Mouse (Mus musculus): Measurements from ENCODE around the gene Anln. TPM values are rescaled to one million over a fixed set of nuclear protein-coding genes. Genes with fewer than 3 reads are reported as not detected.
A peak's percentile ranks its signal among the peaks of the same experiment; 100 is the strongest.
"Not testable (repeated sequence)": the region's sequence is repeated elsewhere in the genome, so short reads cannot be mapped to it uniquely, and the experiment has no call there.

Gene Anln
- polyA plus RNA-seq, 1 experiment = 1.8 TPM

DNA sequence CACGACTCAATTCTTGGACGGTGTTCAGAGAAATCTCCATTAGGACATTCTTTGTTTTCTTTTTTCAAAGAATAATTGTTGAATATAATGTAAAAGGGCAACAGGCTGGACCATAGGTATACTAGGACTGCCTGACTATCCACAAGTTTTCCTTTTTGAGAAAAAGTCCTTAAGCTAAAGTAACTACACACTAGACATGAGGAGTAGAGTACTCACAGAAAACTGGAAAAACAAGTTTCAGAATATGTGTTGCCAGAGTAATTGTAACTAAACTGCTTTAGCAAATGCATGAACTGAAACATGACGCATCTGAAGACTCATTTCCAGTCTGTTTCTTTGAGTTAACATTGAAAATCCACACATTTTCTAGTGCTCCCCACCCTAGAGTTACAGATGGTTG lies 16.4 kb upstream of the Anln start:
- Histone ChIP-seq H3K4me1 (ENCODE audit: control insufficient read depth, insufficient read depth, low read length) (no peaks in the 10 kb centered on the region), H3K4me3 (replicated peaks; ENCODE audit: extremely low read depth, low read depth, low read length) (no peak overlapping the region)
- no peak for DNase-seq
- 46% methylated on average over 3 of the region's 3 CpGs for WGBS
- no peak for TF ChIP-seq POLR2A (IDR thresholded peaks at IDR 0.05; ENCODE audit: borderline replicate concordance, extremely low read depth, low read depth, low read length)
- no peak for TF ChIP-seq CTCF (IDR thresholded peaks at IDR 0.05; ENCODE audit: insufficient read depth, low read length)

DNA sequence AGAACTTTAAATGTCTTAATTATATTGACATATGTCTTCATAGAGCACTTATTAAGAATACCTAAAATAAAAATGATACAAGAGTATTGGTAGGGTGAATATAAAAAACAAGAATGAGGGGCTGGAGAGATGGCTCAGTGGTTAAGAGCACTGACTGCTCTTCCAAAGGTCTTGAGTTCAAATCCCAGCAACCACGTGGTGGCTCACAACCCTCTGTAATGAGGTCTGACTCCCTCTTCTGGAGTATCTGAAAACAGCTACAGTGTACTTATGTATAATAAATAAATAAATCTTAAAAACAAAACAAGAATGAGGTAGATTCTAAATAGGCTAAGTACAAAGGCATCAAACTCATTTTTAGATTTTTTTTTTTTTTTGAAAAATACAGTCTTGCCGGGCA lies 14.5 kb upstream of the Anln start:
- 62% methylated on average over 2 of the region's 2 CpGs for WGBS
- not testable (repeated sequence) for DNase-seq; H3K4me3 ChIP-seq (replicated peaks; ENCODE audit: extremely low read depth, low read depth, low read length); H3K4me1 ChIP-seq (ENCODE audit: control insufficient read depth, insufficient read depth, low read length)

DNA sequence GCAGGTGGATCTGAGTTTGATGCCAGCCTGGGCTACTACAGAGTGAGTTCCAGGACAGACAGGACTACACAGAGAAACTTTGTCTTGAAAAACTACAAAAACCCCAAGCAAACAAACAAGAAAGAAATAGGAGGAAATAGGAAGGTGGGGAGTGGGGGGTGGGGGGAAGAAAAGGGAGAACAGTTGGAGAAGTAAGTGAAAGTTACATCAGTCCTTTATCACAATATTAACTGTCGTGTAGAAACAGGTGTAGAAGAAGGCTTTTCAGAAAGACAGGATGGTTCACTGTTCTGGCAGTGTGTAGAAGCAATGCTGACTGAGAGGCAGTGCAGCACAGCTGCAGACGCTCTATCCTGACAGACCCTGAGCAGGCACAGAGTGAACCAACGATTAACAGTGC lies 14.0 kb upstream of the Anln start:
- no peaks in the 10 kb centered on the region for H3K4me1 ChIP-seq (ENCODE audit: control insufficient read depth, insufficient read depth, low read length)
- TF ChIP-seq POLR2A (IDR thresholded peaks at IDR 0.05; ENCODE audit: borderline replicate concordance, extremely low read depth, low read depth, low read length) = no peak
- TF ChIP-seq CTCF (IDR thresholded peaks at IDR 0.05; ENCODE audit: insufficient read depth, low read length) = no peak
- H3K4me3 ChIP-seq (replicated peaks; ENCODE audit: extremely low read depth, low read depth, low read length) = no peak overlapping the region
- WGBS = 69% methylated on average over 3 of the region's 3 CpGs
- no peak for DNase-seq

DNA sequence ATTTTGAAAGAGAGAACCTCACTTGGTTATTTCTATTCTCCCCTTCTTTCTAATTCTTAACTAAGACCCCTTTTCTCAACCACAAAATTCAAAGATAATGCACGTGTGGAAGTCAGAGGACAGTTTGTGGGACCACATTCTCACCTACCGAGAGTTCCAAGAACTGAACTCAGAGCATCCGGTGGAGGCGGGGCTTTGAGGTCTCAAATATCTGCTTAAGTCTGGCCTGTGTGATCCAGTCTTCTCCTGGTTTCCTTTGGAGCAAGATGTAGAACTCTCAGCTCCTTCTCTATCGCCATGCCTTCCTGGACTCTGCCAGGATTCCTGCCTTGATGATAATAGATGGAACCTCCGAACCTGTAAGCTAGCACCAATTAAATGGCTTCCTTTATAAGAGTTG lies 13.0 kb upstream of the Anln start:
- TF ChIP-seq POLR2A (IDR thresholded peaks at IDR 0.05; ENCODE audit: borderline replicate concordance, extremely low read depth, low read depth, low read length) = no peak
- TF ChIP-seq CTCF (IDR thresholded peaks at IDR 0.05; ENCODE audit: insufficient read depth, low read length) = no peak
- WGBS = 84% methylated on average over 6 of the region's 6 CpGs
- no peak for DNase-seq
- Histone ChIP-seq H3K4me1 (ENCODE audit: control insufficient read depth, insufficient read depth, low read length) (no peaks in the 10 kb centered on the region), H3K4me3 (replicated peaks; ENCODE audit: extremely low read depth, low read depth, low read length) (no peak overlapping the region)

DNA sequence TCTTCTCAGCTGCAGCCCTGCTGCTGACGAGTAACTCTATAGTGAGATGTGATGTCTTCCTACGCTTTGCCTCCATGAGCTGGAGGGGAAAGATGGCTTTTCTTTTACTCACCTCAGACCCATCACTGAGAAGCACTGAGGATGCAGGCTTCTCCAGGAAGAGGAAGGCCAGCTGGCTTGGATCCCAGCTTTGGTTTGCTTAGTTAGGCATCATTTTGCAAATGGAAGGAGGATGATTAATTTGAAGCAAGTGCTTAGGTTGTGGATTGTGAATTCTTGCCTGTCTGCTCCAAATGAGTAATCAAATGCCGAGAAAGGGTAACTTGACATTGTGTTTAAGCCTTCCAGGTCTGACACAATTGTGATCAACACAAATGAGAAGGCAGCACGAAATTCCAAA lies 10.0 kb upstream of the Anln start:
- 48% methylated on average over 4 of the region's 4 CpGs for WGBS
- DNase-seq = no peak
- TF ChIP-seq CTCF (IDR thresholded peaks at IDR 0.05; ENCODE audit: insufficient read depth, low read length) = no peak
- TF ChIP-seq POLR2A (IDR thresholded peaks at IDR 0.05; ENCODE audit: borderline replicate concordance, extremely low read depth, low read depth, low read length) = no peak
- Histone ChIP-seq H3K4me3 (replicated peaks; ENCODE audit: extremely low read depth, low read depth, low read length) (no peak overlapping the region), H3K4me1 (ENCODE audit: control insufficient read depth, insufficient read depth, low read length) (no peaks in the 10 kb centered on the region)

DNA sequence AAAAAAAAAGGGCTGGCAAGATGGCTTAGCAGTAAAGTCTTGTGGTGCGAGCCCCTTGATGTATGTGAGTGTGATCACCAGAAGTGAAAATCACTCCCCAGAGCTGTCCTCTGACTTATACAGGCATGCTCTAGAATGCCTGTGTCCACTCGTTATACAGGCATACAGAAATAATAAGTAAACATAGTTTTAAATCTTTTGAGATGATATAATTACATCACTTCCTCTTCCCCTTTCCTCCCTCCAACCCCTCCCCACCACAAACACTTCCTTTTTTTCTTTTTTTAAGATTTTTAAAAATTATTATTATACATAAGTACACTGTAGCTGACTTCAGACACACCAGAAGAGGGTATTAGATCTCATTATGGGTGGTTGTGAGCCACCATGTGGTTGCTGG lies 5.7 kb upstream of the Anln start:
- DNase-seq = no peak
- WGBS = 70% methylated on average over 2 of the region's 2 CpGs
- TF ChIP-seq POLR2A (IDR thresholded peaks at IDR 0.05; ENCODE audit: borderline replicate concordance, extremely low read depth, low read depth, low read length) (no peak), CTCF (IDR thresholded peaks at IDR 0.05; ENCODE audit: insufficient read depth, low read length) (no peak)
- no peaks in the 10 kb centered on the region for H3K4me1 ChIP-seq (ENCODE audit: control insufficient read depth, insufficient read depth, low read length)
- no peak overlapping the region for H3K4me3 ChIP-seq (replicated peaks; ENCODE audit: extremely low read depth, low read depth, low read length)

DNA sequence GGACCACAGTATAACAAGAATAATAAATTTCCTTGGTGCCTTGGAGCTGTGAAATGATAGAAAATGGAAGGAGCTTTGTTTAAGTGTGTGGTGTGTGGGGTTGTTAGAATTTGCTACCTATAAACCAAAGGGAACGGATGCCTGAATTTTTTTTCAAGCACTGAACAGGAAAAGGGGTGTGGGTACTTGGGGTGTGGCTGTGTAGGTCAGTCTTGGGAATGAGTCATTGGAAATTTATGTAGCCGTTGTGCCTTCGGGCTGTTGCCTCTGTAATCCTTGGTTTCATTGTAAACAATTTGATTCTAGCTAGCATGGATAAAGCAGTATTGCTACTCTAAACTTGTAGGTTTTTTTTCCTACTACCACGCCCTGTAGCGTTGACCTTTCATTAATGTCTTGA lies 1.4 kb upstream of the Anln start:
- TF ChIP-seq CTCF (IDR thresholded peaks at IDR 0.05; ENCODE audit: insufficient read depth, low read length) = no peak
- no peak for TF ChIP-seq POLR2A (IDR thresholded peaks at IDR 0.05; ENCODE audit: borderline replicate concordance, extremely low read depth, low read depth, low read length)
- WGBS = 50% methylated on average over 5 of the region's 5 CpGs
- no peak for DNase-seq
- H3K4me1 ChIP-seq (ENCODE audit: control insufficient read depth, insufficient read depth, low read length) = no peaks in the 10 kb centered on the region
- H3K4me3 ChIP-seq (replicated peaks; ENCODE audit: extremely low read depth, low read depth, low read length) = no peak overlapping the region

DNA sequence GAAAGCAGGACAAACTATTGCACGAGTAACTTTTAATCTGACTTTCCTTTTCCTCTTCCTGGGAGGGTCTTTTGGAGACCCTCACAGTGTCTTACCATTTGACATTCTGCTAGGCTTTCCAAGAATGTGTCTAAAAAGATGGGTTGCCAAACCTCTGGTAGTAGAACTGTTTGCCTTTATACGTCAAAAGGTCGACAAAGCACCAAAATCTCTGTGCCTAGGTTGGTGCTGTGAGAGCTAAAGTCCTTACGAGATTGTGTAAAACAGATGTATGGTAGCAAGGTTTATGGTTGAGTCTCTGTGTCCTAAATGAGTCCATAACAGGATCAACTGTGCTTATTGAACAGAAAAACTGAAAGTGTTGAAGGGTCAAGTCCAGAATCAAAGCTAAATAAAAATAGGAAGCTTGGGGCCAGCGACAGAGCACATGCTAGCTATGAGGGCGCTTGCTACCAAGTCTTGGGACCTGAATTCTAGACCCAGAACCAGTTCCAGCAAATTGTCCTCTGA lies 803 bp upstream of the Anln start:
- WGBS = 50% methylated on average over 6 of the region's 6 CpGs
- TF ChIP-seq POLR2A (IDR thresholded peaks at IDR 0.05; ENCODE audit: borderline replicate concordance, extremely low read depth, low read depth, low read length) (no peak), CTCF (IDR thresholded peaks at IDR 0.05; ENCODE audit: insufficient read depth, low read length) (no peak)
- no peaks in the 10 kb centered on the region for H3K4me1 ChIP-seq (ENCODE audit: control insufficient read depth, insufficient read depth, low read length)
- H3K4me3 ChIP-seq (replicated peaks; ENCODE audit: extremely low read depth, low read depth, low read length) = no peak overlapping the region
- DNase-seq = no peak

DNA sequence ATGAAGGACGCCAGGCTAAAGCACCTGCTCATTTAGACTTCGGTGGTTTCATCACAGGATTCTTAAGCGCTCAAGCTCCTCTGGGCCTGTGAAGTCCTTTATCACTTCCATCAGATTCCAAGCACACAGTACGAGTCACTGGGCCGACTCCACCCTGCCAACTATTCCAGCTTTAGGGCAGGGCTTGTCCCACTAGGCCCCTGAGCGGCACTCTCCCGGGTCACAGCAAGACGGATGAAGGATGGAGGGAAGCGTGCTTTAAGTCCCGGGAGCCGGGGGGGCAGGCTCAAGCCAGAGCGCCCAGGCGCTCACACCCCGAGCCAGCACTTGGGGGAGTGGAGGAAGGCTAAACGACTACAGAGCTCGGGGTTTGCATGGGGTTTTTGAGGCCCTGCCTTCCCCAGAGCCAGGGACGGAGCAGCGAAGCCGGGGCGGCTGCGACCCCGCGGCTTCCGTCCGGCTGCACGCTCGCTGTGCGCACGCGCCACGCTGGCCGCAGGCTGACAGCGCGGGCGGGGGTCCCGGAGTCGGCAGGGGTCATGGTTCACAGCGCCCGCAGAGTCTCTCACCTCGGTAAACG lies 497 bp downstream of the Anln start:
- Histone ChIP-seq H3K4me1 (ENCODE audit: control insufficient read depth, insufficient read depth, low read length) (no peaks in the 10 kb centered on the region), H3K4me3 (replicated peaks; ENCODE audit: extremely low read depth, low read depth, low read length) (peak overlapping the region; percentile 83)
- DNase-seq = no peak
- TF ChIP-seq POLR2A (IDR thresholded peaks at IDR 0.05; ENCODE audit: borderline replicate concordance, extremely low read depth, low read depth, low read length) (no peak), CTCF (IDR thresholded peaks at IDR 0.05; ENCODE audit: insufficient read depth, low read length) (no peak)
- under 1% methylated on average over 41 of the region's 41 CpGs for WGBS

DNA sequence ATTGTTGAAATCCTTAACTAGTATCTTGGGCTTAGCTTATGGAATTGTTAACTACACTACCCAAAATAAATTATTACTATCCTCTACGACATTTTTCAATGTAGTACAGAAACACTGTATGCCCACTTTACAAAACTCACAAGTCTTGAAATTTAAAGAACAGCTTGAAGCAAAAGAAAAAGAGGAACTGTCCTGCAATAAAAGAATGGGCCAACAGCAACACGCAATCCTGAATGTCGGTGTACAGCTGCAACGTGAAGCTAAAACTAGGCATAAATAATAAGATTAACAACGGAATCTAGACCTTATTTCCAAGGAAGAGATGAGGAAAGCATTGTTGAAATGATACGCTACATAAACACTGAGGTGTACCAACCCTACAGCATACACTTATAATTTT lies 1.1 kb downstream of the Anln start:
- no peak for DNase-seq
- Histone ChIP-seq H3K4me3 (replicated peaks; ENCODE audit: extremely low read depth, low read depth, low read length) (no peak overlapping the region), H3K4me1 (ENCODE audit: control insufficient read depth, insufficient read depth, low read length) (no peaks in the 10 kb centered on the region)
- TF ChIP-seq POLR2A (IDR thresholded peaks at IDR 0.05; ENCODE audit: borderline replicate concordance, extremely low read depth, low read depth, low read length) (no peak), CTCF (IDR thresholded peaks at IDR 0.05; ENCODE audit: insufficient read depth, low read length) (no peak)
- 16% methylated on average over 6 of the region's 6 CpGs for WGBS

All from lung, adult 2 months (tissue).